Mouse (Mus musculus) retina, postnatal 7 days (tissue): ENCODE measurements at regions not wholly inside any gene's neighbourhood (a gene's known extent, or its start where the extent isn't known, plus 50 kb on each side); places are given as distances from the start of the nearest gene placed in this dataset.

Experiments used
- DNase-seq: peaks from one replicate; pipeline ENCODE4 v3.0.0-alpha.2; 2012; ENCODE audit warnings: low read depth, low spot score

GRCm38 (mm10) chr7:64060051-64060450 is 93.6 kb upstream of the Trpm1 start:
- no peak for DNase-seq

- DNase-seq: no peak
Observed at GRCm38 (mm10) chr7:64058282-64058872, 95.3 kb upstream of the Trpm1 start.

GRCm38 (mm10) chr7:64057873-64058272 is 95.8 kb upstream of the Trpm1 start:
- no peak for DNase-seq

DNA sequence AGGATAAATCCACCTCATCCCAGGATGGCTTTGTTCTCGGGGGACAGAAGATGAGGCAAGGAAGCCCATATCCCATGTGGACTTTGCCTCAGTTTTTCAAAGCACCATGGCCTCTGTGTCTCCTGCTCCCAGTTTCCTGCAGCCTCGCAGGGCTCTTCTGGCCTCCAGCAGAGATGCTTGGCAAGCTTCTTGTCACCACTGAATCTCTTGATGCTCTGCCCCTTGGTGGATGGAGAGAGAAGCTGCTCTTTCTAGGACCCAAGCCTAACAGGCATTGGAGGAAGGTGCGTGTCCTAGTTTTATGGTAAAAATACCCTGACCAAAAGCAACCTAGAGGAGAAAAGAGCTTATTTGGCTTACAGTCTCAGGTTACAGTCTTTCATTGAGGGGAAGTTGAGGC is 97.1 kb upstream of the Trpm1 start:
- DNase-seq: no peak

DNA sequence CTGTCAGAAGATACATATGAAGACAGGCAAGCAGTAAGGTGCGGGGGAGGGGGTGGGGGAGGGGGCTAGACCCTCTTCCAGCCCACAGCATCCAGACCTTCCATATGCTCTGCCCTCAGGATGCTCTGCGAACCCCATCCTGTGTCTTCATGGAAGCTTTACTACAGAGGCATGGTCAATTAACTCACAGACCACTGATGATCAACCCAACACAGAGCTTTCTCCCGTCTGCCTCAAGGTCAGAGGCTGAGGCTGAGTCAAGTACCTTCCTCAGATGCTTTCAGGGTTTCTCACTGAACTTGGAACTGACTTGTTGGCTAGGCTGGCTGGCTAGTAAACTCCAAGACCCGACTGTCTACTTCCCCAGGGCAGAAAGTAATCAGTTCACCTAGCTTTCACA is 98.6 kb upstream of the Trpm1 start:
- DNase-seq: no peak

GRCm38 (mm10) chr7:64053766-64054165 is 99.9 kb upstream of the Trpm1 start:
- DNase-seq: no peak

- no peak for DNase-seq
Observed at GRCm38 (mm10) chr7:64052400-64052799, 101.2 kb upstream of the Trpm1 start.

DNA sequence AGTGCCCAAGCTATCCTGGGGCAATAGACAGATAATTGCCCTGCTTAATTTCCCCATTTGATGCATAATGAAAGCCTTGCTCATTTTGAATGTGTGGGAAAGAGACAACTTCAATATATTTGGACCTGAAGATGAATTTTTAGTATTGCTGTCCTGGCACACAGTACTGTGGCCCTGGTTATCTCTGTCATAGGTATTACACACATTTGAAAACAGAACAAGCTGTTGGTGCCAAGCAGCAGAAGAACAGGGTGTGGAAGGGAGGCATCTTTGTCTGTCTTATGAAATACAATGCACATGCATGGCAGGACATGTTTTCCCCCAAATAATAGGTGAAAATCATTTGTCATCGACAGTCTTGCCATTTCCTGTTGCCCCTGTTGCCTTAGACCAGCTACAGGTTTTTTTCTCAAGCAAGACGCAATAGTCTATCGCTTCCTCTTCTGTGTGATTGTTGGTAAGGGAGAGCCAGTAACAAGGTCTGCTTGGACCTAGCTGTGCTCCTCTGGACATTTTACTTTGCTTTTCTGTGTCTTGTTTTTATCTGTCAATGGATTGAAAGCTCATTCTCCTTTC is 102.7 kb upstream of the Trpm1 start:
- no peak for DNase-seq

DNA sequence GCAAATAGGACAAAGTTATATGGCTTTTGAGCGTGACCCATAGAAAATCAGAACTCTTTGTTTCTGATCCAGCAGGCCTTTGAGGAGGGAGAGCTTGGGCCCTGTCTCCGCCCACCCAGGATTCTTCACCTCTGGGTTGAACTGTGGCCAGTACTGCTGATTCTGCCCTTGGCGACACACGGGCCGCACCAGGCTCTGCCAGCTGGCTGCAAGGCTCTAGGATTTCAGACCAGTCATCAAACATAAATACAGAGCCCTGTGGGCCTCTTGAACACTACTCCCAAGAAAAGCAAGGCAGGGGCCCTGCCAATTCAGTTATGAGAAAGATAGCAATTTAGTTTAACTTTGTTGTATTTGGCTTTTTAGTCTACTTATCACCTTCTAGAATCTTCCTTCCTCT is 103.4 kb upstream of the Trpm1 start:
- no peak for DNase-seq

DNA sequence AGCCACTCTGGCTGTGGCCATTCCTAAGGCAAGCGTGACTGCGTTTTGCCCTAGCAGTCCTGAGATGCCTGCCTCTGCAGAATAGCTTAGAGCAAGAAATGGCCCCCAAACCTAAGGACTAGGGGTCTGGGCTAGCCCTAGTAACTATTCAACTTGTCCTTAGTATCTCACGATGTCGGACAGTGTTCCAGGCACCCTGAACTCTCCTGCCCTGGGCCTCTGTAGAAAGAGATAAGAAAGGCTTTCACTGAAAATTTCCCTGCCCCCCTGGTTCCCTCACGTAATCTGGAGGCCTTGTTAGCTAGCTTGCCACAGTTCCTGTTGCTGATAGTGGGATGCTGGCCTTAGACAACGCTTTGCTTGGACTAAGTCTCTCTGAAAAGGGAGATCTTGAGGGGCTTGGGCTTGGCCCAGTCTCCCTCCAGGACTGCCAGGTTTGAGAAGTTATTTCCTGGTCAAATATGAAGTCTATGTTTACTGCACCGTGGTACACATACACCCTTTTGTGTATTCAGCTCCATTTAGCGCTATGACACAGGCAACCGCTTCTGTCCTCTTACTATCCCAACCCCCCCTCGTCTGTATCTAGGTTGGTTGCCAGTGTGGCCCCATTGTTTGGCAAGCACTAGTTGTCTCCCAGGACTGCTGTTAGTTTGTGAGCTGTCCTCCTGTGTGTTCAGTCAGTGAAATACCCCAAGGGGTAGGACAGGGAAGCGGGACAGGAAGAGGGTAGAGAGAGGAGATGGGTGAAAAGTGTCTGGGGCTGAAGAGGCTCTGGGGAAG is 104.3 kb upstream of the Trpm1 start:
- DNase-seq: no peak

GRCm38 (mm10) chr7:64048452-64049182 is 105.0 kb upstream of the Trpm1 start:
- DNase-seq: peak; percentile 45

- DNase-seq: no peak
Observed at GRCm38 (mm10) chr7:64047831-64048230, 105.8 kb upstream of the Trpm1 start.

DNA sequence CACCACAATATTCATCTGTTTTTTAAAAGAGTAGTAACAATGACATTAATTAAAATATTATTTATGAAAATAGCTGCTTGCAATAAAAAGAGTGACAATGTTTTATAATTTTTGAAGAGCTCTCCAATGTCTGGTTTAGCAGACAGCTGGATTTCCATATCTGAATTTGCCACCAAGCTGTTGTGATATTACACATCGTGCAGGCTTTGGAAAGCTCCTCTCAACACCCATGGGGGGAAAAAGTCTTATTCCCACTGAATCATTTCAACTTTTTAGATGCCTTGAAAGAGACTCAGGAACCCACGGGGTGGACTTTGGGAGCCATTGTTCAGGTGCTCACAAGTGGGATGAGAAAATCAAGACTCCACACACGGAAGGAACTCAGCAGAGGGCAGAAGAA is 106.6 kb upstream of the Klf13 start:
- no peak for DNase-seq

DNA sequence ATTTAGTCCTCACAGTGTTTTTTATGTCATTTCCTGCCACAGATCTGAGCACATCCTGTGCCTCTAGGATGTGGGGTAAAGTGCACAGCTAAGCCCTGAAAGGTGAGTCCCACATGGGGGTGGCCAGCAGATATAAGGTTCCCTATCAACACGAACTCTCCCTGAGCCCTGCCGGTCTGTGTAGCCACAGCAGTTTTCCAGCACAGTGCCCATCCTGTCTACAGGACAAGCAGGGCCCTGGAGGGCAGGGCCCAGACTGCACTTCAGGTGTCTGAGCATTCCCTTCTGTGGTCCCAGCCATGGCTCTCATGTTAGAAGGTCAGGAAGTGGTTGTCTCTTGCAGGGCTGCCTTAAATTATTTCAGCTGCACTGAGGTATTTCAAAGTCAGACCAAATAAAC is 104.3 kb upstream of the Klf13 start:
- no peak for DNase-seq

DNA sequence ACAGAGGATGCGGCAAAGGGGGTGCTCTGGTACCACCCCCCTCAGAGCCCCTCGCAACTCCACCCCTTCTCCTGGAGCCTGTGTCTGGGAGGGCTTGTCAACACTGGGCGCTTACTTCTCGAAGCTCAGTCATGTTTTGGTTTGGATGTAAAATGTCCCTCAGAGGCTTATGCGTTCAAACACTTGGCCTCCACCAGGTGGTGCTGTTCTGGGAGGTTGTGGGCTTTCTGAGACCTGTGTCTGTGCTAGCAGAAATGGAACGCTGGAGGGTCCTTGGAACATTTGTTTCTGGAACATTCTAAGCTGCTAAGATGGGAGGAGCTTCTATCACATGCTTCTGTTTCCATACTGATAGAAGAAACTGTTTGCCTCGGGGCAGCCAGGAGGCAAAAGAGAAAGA is 102.6 kb upstream of the Klf13 start:
- DNase-seq: no peak

- DNase-seq: no peak
Observed at GRCm38 (mm10) chr7:64040026-64040737, 101.5 kb upstream of the Klf13 start.

GRCm38 (mm10) chr7:64037701-64038231 is 99.1 kb upstream of the Klf13 start:
- no peak for DNase-seq

GRCm38 (mm10) chr7:64036154-64036553 is 97.4 kb upstream of the Klf13 start:
- no peak for DNase-seq

GRCm38 (mm10) chr7:64035025-64035606 is 96.4 kb upstream of the Klf13 start:
- no peak for DNase-seq

- DNase-seq: no peak
Observed at GRCm38 (mm10) chr7:64034493-64034892, 95.8 kb upstream of the Klf13 start.

DNA sequence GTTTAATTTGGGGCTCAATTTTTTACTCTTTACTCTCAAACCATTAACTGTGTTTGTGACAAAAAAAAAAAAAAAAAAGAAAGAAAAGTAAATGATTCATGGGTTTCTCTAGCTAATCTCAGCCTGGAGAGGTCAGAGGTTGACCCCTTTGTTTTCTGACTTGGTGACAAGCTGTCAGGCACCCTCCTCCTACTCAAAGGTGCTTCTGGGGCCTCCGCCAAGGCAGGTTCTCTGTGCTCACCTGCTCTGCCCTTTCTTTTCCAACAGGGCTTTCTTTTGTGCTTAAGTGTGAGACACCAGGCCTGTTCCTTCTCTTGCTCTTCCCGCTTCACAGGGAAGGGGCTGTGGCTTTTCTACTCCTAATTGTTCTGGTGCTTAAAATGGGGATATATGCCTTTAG is 94.7 kb upstream of the Klf13 start:
- no peak for DNase-seq
